ENCODE assay signal across 17 mouse cellular contexts in the genomic region with DNA sequence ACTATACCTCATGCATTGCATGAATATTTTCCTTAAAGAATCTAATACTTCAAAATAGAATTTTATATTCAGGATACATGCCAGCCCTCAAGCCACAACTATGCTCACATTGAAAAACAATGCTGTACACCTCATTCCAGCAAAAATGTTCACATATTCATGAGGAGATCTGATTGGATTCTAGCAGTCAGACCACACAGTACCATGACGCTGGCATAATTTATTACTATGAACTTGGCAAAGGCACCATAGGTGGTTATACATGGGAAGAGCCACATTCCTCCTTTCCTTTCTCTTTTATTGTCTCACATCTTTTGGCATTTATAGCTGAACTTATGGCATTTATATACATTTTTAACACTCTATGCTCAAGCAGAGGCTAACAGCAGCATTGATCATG.
"Had no signal": no experiment of that assay in that cellular context is flagged by ENCODE, and none has a peak within 500 bp of the region (broad histone marks: within the 10 kb centered on the region; RNA-seq: fewer than 3 reads in every experiment).

No protein-coding gene starts in this region.

- DNase-seq: kidney, adult 8-10 months; kidney, postnatal 10 days; kidney, postnatal 36 days; layer of hippocampus, postnatal 36 days; left cerebral cortex, postnatal 4 days; liver, embryonic 13.5 days; lung, adult 2 months; lung, postnatal 14 days; thymus, adult 18-20 months; thymus, postnatal 36 days had no signal

- H3K9me3 ChIP-seq: kidney, embryonic 15.5 days; limb, embryonic 13.5 days; liver, embryonic 13.5 days; midbrain, embryonic 10.5 days; midbrain, embryonic 13.5 days had no signal

- H3K27me3 ChIP-seq: kidney, embryonic 15.5 days; limb, embryonic 13.5 days; liver, embryonic 13.5 days; midbrain, embryonic 13.5 days had no signal

- H3K36me3 ChIP-seq: kidney, embryonic 15.5 days; limb, embryonic 13.5 days; liver, embryonic 13.5 days; midbrain, embryonic 10.5 days; midbrain, embryonic 13.5 days had no signal

- H3K4me1 ChIP-seq: kidney, embryonic 15.5 days; limb, embryonic 13.5 days; liver, embryonic 13.5 days; midbrain, embryonic 10.5 days; midbrain, embryonic 13.5 days had no signal

- H3K4me2 ChIP-seq: kidney, embryonic 15.5 days; limb, embryonic 13.5 days; liver, embryonic 13.5 days; midbrain, embryonic 13.5 days had no signal

- ATAC-seq: midbrain, embryonic 13.5 days; midbrain, embryonic 16.5 days had no signal

- H3K9ac ChIP-seq: kidney, embryonic 15.5 days; limb, embryonic 13.5 days; liver, embryonic 13.5 days; midbrain, embryonic 13.5 days had no signal

- H3K4me3 ChIP-seq: kidney, embryonic 15.5 days; left cerebral cortex, adult 2 months; limb, embryonic 13.5 days; liver, embryonic 13.5 days; midbrain, embryonic 10.5 days; midbrain, embryonic 13.5 days had no signal

- H3K27ac ChIP-seq: kidney, embryonic 15.5 days; left cerebral cortex, adult 2 months; limb, embryonic 13.5 days; liver, embryonic 13.5 days; macrophage; midbrain, embryonic 10.5 days; midbrain, embryonic 13.5 days had no signal
